Mouse (Mus musculus): ENCODE measurements around the gene Mthfsl. TPM values are rescaled to one million over a fixed set of nuclear protein-coding genes. Genes with fewer than 3 reads are reported as not detected.
"Not testable (repeated sequence)": the region's sequence is repeated elsewhere in the genome, so short reads cannot be mapped to it uniquely, and the experiment has no call there.

The Mthfsl gene
- polyA plus RNA-seq, 1 experiment from 2014 or later, result 47.1 TPM

DNA sequence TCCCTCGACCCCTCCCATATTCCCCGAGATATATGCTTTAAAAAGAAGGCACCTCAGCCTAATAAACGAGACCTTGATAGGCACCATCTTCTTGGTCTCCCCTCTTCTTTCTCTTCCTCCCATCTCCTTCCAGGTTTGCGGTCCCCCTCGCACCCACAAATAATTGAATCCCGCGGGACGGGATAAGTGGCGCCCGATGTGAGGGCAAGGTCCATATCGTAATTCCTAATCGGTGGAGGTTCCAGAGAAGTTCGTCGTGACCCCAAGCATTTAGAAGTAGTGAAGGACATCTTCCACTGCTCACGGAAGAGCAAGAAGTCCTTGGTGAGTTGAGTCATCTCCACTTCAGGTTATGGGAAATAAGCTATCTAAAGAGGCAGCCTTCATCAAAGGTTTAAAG, 69.4 kb downstream of the Mthfsl start:
- not testable (repeated sequence) for H3K27me3 ChIP-seq; H3K27ac ChIP-seq; H3K9me3 ChIP-seq (replicated peaks); H3K4me2 ChIP-seq; ATAC-seq (replicated peaks; ENCODE audit: low FRiP score); H3K4me3 ChIP-seq (replicated peaks); H3K9ac ChIP-seq; H3K4me1 ChIP-seq; H3K36me3 ChIP-seq
- WGBS, result 98% methylated on average over 12 of the region's 15 CpGs

Other genes with a start within 250 kb of the Mthfsl start
- gene Syncrip, start 237.7 kb downstream of the Mthfsl start, polyA plus RNA-seq (2015; fragmentation: Nextera tagmentation; extraction: Ambion mirVana), result 103 and 110 TPM in 2 replicates
- 10.7 and 10.8 TPM in 2 replicates for gene Zfp949, start 172.3 kb downstream of the Mthfsl start, polyA plus RNA-seq (2015; fragmentation: Nextera tagmentation; extraction: Ambion mirVana)
- 0.08 and 0.18 TPM in 2 replicates for gene Trim43a, start 139.4 kb downstream of the Mthfsl start, polyA plus RNA-seq (2015; fragmentation: Nextera tagmentation; extraction: Ambion mirVana)
- gene Bcl2a1d, start 11.6 kb upstream of the Mthfsl start, polyA plus RNA-seq (2015; fragmentation: Nextera tagmentation; extraction: Ambion mirVana), result 0.62 and 0.81 TPM in 2 replicates
- gene Trim43c, start 118.9 kb upstream of the Mthfsl start, polyA plus RNA-seq (2015; fragmentation: Nextera tagmentation; extraction: Ambion mirVana), result 0.15 and 0.16 TPM in 2 replicates
- not detected in 2 replicates for gene Bcl2a1a, start 236.6 kb upstream of the Mthfsl start, polyA plus RNA-seq (2015; fragmentation: Nextera tagmentation; extraction: Ambion mirVana)

Measured in kidney, embryonic 15.5 days (tissue).